Mouse (Mus musculus) fat pad, adult 2 months (tissue): ENCODE data around the gene Ppfia1.

Experiments
- DNase-seq: peaks from one replicate; pipeline ENCODE4 v3.0.0-alpha.2; 2011; ENCODE audit warnings: low read depth, low spot score; ENCODE audit errors: extremely low read depth

Gene Ppfia1

DNA sequence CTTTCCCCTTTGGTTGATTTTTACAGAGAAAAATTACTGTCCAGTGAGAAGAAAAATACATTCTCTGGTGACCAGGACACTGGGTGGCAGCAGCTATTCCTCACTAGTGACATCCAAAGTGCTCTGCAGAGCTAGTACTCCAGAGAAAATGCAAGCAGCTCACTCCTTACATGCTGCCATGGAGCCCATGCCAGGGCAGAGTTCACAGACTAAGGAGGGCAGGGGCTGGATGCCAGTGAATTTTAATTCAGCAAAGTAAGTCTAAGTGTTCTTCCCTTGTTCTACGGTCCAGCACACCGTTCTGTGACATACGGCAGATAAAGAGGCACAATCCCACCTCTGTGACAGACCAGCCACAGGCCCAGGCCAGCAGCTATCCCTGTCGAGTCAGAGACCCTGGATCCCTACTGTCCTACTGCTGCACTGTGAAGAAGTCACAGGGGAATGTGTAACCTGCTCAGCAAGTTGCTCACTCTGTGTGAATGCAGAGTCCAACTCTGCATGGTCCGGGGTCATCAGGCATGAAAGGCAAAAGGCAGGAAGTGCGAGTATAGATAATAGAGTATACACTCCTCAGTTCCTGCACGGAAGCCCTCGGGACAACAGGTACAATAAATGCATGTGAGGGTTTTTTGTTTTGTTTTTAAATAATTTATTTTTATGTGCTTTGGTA lies 63.2 kb downstream of the Ppfia1 start:
- DNase-seq, result no peak

DNA sequence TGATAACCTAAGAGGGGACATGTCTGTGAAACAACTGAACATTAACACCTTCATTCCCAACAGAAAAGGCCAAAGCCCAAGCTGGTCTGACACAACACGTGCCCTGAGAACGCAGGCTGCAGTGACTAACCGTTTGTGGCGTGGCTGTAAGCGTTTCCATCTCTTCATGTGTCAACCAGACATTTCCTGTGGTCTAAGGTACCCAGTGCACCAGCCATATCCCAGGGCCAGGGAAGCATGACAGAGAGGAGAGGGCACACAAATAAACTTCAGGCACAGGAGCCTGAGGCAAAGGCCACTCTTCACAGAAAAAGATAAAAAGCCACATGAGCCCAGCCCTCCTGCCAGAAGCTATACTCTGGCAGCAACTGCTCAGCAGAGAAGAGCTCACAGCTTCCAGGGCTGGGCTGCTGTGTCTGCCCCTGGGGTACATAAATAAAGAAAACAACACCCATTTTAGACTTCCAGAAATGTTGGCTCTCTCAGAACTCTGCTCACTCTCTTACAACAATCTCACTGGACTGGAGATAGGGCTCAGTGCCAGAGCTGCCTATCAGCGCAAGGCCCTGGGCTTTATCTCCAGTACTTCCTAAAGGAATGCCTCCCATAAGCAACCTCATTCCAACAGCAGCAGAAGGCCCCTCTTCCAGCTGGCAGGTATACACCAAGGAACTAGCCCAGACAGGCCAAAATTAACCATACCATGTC lies 64.3 kb downstream of the Ppfia1 start:
- DNase-seq, result no peak

DNA sequence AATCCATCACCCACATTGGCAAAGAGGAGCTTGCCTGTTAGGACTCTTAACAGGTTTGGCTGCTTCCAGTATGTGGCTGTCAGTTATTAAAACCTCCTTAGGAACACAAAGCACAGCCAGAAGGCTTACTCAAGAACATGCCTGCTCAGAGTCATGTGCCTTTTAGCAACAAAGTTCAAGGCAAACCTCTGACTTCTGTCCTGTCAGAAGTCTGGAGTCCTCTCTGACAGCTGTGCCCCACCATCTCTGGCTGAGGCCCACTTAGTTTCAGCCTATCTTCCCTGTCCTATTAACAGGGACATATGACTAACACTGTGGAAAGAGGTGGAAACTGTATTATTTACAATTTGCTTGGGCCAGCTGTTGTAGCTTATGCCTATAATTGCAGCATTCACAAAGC lies 73.2 kb downstream of the Ppfia1 start:
- DNase-seq, result peak; percentile 52

DNA sequence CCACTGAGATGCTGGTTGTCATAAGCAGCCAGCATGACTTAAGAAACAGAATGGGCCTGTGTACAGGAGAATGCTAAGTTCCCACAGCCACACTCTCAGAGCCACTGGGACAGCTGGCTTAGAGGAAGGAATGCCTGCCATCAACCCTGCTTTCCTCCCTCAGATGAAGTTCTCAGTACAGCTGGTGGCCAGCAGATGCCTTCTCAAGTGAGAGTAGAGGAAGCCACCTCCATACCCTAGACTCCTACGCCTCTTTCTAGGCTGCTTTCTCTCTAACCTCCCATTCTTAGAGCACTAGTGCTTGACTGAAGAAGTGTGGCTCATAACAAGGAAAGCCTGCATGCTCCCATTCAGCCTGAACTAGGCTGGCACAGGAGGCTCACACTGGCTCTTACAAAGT lies 74.0 kb downstream of the Ppfia1 start:
- no peak for DNase-seq

DNA sequence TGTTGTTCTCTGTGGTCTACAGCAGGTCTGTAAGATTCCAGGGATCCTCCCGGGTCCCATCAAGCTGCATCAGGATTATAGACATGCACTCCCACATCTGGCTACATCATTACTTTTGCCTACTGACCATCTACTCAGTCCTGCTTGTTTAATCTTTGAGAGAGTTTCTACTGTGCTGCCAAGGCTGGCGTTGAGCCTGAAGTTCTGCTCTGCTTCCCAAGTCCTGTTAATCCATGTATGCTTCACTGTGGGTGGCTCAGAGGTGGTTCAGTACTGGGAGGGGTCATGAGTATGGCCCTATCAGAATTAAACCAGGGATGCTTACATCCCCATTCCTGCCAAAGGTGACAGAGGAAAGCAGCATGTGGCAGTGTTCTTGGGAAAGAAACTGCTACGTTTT lies 77.8 kb downstream of the Ppfia1 start:
- DNase-seq, result no peak

DNA sequence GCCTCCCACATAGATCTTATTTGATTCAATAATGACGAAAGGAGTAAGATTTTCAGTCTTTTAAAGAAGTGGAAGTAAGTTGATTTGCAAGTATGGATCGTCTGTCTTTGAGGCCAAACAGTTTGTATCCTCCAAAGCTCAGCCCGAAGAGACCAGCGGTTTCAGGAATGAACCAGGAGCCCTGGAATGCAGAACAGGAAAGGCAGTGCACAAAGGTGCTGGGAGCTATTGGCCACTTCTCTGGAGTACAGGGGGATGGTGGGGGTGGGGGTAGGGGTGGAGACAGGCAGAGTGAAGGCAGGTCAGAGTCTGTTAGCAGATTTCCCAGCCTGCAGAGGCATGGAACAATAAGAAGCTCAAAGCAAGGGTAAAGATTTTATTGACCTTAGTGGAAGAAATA lies 80.0 kb downstream of the Ppfia1 start:
- no peak for DNase-seq

DNA sequence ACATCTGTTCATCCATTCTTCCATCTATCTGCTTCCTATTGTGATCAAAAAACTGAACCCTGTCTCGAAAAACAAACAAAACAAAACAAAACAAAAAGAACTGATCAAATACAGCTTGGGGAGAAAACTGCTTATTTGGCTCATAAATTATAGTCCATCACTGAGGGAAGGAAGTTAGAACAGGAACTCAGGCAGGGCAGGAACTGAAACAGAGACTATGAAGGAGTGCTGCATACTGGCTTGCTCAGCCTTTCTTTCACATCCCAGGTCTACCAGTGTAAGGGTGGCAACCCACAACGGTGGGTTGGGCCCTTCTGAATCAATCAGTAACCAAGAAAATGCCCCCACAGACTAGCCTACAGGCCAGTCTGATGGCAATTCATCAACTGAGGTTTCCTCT lies 82.4 kb downstream of the Ppfia1 start:
- DNase-seq, result no peak

DNA sequence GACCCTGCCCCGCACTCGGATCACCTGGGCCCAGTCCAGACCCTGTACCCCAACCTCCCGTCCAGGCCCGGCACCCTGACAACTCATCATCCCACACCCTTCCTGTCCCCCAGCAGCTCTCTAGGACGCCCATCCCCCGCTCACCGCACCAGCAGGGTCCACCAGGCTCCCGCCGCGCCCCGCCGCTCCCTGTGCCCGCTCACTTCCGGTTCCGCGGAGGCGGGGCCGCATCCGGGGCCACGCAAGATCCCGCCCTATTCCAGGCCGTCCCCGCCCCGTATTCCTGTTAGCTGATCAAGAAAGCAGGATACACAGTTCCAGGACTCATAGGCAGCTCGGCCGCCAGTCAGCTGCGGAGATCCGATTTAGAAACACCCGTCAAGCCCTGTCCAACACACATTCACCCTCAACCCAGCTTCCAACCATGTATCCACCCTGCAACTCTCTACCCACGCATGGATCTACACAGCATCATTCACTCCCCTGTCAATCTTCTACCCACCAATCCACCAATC lies 82.9 kb downstream of the Ppfia1 start, which contains the start of gene Cttn:
Gene Cttn, minus strand, starts transcription at position 465 of the 515 bp plus-strand sequence.
- DNase-seq, result no peak

DNA sequence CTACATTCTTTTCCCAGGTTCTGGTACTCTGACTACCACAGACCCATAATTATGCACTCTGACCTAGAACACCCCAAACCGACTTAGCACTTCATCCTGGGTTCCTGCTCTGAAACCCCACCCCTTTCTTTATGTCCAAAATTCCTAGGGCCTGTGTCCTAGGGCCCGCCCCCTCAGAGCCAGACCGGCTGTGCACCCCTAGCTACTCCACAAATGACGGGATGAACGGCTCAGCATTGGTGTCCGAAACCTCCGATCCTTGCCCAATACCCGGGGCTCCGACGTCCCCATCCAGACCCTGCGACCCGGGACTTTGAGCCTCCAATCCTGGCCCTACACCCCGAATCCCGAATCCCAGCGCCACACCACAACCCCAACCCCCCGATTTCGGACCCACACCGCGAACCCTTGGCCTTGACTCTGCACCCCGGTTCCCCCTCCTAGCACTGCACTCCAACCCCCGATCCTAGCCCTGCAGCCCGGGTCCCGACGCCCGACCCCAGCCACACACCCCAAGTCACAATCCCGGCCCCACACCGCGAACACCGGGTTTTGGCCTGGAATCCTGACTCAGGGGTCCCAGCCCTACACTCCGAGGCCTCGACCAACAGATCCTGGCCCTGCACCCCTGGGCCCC lies 83.5 kb downstream of the Ppfia1 start:
- DNase-seq, result no peak

DNA sequence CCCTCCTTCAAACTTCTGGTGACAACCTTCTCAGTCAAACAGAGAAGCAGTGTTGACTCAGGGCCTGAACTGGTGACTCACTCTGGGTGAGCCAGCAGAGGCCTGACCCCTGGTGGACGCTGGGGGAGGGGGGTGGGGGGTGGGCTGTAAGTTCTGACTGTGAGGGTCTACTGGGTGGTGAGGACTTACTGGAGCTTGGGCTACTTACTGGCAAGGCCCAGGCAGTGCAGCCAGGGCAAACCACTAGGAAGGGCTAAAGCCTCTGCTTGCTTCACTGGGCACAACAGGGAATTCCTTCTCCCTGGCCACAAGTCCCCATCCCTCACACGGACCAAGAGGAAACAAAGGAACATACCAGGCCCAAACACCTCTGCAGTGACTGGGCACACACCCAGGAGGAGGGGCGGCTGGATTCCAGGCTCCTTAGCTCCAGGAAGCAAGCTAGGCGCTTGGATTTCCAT lies 84.3 kb downstream of the Ppfia1 start:
- no peak for DNase-seq

DNA sequence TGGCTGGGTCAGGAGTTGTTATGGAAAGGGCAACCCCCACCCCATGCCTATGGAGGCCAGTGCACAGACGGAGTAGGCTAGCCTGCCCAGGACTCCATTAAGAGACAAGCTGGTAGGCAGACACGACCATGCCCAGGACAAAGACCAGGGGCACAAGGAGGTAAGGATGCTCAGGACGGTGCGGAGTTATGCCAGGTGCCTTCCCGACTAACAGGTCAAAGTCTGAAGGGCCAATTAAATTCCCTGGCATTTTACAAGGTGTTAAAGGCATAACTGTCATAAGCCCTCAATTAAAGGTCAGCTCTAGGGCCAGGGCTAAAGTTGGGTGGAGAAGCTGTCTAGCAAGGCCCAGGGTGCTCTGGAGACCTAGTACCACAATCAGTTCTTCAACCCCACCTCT lies 84.8 kb downstream of the Ppfia1 start:
- DNase-seq, result no peak

DNA sequence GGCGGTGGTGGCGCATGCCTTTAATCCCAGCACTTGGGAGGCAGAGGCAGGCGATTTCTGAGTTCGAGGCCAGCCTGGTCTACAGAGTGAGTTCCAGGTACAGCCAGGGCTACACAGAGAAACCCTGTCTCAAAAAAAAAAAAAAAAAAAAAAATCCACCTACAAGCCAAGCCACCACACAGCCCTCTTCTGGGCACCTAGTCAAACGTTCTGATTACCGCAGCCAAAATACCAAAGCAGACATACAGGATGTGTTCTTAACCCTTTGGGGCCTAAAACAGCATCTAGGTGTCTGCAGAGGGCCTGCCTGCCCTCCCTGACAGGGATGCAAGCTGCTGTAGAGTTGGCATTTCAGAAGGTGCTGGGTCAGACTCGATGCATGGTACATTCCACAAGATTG lies 91.0 kb downstream of the Ppfia1 start:
- DNase-seq, result no peak

DNA sequence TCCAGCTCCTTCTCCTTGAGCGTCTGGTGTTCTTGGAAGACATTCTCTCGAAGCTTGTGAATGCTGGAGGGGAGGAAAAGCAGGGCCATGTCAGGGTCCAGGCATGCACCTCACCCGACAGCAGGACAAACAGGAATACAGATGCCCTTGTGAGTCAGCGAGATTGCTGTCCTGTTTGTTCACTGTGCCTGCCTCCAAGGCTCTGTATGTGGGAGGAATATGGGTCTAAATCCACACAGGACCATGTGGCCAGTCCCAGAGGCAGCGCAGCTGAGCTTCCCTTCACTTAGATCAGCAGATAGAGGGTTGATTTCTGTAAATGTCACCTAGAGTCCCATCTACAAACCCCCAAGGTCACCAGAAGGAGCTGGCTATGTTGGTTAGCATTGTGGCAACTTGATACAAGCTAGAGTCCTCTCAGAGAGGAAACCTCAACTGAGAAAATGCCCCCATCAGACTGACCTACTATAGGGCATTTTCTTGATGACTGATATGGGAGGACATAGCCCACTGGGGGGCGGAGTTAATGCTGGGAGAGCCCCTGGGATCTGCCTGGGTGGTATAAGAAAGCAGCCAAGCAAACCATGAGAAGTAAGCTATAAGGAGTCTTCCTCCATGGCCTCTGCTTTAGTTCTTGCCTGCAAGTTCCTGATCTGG lies 92.2 kb downstream of the Ppfia1 start:
- no peak for DNase-seq

DNA sequence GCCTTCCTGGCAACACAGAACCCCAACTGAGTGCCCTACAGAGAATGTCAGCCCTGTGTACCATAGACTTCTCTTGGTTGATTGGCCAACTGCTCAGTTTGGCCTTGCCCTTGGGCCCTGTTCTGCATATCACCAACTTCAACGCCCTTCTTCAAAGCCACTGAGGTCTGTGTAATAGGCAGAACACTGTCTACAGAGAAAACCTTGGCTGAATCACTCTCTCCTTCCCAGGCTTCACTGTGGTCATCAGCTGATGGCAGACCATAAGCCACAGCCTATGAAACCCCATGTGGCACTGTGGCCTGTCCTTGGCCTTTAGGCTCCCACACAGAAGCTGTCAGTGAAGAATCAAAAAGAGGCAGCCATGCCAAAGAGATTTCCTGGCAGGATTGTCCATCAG lies 94.6 kb downstream of the Ppfia1 start:
- DNase-seq, result no peak

DNA sequence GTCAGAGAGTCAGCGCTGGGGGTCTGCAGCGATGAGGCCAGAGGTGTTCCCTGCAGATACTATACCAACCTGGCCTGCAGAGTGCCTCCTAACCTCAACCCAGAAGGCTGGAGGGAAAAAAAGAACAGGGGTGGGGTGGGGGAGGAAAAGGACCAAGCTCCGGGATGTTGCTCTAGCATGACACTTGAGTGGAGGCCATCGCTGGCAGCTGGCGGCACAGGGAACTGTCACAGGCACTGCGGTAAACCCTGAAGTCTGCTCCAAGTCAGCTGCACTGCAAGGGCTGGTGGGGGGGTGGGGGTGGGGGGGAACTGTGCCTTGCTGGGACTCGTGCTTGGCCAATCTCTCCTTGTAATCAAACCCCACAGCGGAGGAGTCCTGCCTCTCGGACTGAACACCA lies 102.9 kb downstream of the Ppfia1 start:
- no peak for DNase-seq

DNA sequence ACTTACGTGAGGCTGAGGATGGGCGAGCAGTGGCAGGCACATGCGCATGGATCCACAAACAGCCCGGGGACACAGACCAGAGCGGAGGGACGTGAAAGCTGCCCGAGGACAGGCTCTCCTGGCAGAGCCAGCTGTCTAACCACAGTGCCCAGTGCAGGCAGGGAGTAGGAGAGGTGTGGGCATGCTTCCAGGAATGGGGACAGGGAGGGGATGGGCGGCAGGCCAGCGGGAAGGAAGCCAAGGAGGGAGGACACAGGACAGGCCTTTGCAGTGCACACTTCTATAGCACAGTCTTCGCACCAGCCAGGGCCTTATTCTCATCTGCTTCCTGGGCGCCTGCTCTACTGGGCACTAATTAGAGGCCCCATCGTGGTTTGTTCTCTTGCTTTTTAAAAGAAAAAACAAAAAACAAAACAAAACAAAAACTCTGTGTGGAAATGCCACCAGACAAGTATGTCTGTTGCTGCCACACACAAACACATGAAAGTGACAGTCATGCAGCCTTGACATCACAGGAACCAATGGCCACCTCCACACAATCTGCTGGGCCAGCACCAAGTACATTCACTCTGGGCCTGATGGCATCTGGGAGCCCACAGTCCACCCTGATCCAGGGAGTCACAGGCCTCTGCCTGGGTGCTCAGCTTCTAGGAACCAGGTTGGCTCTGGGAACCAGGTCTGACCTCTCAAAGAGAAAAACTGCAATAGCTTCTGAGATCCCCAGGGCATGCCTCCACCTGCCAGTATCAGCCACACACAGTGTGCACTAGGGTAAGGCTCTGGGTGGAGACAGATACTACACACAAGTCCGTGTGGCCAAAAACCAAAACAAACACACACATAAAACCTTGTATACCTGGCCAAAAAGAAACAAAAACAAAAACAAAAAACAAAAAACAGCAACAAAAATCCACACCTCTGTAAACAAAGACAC lies 103.6 kb downstream of the Ppfia1 start:
- peak; percentile 54 for DNase-seq

DNA sequence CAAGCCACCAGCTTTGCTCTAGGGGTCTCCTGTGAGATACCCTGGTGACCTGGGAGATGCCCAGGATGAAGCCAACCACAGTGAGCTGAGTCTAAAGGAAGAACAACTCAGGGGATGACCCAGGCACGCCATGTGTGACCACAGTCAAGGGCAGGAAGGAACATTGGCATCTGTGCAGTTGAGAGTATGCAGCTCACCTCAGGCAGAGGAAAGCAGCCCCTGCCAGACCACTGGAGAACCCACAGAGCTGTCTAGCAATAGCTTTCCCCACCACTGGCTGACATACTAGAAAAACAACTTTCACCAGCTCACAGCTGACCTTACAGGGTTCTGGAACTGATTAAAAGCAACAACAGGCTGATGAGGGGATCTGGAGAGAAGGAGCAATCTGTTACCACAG lies 105.3 kb downstream of the Ppfia1 start:
- DNase-seq, result no peak

DNA sequence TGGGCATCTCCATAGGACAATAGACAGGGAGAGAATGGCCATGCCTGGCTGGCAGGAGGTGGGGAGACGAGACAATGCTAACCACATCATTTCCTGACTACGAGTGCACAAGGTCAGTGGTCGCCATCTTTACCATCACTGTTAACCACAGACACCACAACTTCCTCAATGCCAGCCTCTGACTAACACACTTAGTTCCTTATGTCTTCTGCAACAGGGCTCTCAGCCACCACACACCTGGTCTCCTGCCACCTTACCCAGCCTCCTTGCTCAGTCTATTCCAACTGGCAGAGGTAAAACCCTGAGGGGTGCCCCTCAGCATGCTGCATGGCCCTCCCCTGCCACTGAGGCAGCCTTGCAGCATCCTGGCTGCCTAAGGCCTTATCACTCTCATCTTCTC lies 106.4 kb downstream of the Ppfia1 start:
- no peak for DNase-seq

DNA sequence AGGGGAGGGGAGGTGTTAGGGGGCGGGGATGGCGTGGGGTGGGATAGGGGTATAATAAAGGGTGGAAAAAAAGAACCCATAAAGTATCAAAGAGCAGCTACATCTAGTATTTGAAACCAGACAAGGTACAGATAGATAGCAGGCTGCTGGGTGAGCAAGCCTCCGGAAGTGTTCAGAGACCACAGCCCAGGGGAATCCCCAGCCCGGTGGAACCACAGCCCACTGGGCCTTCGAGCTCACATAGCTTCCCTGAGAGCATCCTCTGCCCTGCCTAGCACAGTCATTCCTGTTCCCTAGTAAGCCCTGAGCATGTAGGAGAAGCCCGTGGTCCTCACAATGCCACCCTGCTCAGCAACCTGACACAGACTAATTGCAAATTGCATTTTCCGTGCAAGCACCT lies 108.7 kb downstream of the Ppfia1 start:
- DNase-seq, result no peak

DNA sequence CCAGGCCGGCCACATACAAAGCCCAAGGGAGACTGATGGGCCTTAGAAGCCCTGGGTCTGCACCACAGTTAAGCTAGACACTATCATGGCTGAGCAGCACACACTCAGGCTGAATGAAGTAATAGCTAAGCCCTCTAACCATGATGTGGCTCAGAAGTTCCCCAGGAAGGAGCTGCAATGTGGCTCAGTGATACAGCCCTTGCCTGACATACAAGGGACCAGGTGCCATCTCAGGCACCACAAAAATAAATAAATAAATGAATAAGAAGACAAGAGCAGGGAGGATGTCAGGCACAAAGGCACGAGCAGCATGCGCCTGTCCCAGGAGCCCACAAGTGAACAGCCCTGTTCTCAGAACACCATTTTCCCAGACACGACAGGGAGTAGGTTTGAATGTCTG lies 111.6 kb downstream of the Ppfia1 start:
- no peak for DNase-seq
